Mouse (Mus musculus) ovary, postnatal 10 days (tissue): ENCODE data around the gene Fmnl1.

Source experiments
- DNase-seq: peaks from one replicate; pipeline ENCODE4 v3.0.0; 2022; ENCODE audit warnings: low spot score

The Fmnl1 gene

DNA sequence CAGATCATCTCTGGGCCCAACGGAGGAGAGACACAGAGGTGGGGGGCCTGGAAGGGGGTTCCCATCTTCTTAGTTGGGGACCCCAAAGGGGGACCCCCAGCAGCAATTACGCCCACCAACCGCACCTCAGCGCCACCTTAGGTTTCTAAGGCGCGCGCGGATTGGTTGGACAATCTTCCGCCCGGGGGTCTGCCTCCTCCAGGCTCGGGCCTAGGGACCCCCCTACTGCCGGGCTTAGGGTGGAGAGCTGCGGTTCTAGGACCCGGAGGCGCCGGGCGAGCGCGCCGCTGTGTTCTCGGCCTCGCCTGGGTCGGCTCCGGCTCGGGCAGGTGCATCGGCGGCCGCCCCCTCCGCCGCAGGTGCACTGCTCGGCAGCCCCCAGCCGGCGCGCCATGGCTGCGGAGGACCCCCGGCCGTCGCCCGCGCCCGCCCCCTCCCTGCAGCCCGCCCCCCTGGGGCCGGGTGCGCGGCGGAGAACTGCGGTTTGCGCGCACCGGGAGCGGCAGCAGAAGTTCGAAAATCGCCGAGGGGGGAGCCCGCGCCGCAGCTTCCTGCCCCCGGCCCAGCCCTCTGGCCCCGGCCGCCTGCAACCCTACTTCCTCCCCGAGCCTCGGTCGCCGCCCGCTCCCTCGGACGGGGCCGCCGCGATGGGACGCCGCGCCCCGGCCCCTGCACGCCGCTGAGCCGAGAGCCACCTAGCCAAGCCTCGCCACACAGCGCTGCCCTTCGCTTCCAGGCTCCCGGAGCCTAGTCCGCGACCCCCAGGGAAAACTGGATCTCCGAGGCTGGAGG lies at the start of gene Fmnl1:
Gene Fmnl1, plus strand, starts transcription at position 614 of the 792 bp plus-strand sequence.
- no peak for DNase-seq

DNA sequence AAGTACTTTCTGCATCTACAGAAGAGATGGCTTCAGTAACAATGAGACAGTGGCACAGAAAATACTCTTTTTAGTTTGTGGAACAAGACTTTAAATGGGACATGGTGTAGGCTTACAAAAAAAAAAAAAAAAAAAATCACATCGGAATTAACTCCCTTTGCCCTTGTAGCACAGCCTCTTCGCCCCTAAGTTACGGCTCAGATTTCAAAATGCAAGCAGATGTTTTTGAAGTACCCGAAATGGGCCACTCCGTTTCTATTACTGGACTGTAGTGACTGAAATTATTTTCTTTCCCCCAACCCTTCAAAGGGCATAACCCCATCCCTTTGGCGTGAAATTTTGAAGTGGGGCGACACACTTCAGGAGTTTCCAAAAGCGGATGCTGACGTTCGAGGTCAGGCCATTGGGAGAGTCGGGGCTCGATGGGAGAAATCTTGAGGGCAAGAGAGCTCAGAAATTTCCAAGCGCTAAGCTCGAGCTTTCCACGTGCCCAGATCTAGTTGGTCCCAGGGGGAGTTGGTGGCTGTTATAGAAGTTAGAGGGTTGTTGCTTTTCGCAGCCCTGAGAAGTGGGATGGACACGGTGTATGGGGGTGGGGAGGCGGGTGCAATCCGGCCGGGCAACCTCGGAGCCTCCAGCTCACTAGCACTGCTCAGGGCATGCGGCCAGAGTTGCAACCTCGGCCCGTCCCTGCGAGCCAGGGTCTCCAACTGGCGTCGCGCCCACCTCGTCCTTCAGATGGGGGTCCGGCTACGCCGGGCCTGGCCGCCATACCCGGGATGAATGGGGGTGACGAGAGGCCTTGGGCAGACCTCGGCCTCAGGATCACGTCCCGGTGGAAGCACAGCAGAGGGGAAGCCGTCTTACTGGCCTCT lies 39.0 kb upstream of the Fmnl1 start, which contains the start of gene Hexim2:
Gene Hexim2, plus strand, starts transcription at position 729 of the 875 bp plus-strand sequence.
- peak; percentile 74 for DNase-seq

DNA sequence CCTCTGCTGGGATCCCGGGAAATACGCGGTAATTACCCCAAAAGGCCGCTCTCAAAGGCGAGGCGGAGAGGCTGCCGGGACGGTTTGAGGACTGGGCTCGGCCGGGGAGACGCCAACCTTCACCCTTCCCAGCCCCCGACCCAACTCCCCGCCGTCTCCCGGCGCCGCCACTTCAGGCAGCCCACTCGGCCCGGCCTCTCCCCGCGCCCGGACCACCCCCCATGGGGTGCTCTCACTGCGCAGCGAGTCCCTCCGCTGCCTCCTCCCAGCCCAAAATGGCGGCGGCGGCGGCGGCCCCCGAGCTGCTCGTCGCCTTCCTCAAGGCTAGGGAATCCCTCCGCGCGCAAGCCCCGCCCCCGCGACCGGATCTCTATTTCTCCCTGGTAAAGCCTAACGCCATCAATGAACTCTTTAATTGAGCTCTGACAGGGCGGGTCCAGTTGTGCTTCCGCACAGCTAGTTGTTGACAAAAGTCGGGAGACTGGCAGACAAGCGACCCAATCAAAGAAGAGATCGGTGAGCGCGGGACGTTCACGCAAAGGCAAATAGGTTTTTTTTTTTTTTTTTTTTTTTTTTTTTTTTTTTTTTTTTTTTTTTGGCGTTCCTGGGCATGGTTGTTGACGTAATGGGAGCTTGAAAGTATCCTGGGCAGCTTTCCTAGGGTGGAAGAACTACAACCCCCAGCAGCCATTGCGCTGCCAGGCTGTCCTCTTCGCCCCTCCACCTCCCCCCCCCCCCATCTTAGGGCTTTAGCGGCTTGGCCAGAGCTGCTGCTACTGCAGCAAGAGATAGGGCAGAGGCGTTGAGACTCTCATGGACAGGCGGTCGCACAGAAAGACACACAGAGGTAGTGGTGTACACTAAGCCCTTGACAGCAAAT lies 38.1 kb upstream of the Fmnl1 start:
- DNase-seq = peak; percentile 98

- DNase-seq = no peak
These were observed 37.3 kb upstream of the Fmnl1 start for GRCm38 (mm10) chr11:103133456-103134185.

DNA sequence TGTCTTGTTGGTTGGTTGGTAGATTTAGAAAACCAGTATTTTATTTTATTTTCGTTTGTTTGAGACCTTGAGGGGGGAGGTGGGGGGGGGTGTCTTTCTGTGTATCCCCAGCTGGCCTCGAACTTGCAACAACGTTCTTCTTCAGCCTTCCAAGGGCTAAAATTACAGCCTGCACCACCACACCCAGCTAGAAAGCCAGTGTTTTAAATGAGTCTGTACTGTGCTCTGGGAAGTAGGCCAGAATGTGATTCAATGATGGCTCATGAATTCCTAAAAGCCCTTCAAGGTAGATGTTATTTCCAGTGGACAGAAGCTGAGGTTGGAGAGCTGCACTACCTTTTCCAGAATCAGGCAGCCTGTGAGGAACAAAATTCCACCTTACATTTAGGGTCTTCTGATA lies 36.7 kb upstream of the Fmnl1 start:
- DNase-seq = no peak

DNA sequence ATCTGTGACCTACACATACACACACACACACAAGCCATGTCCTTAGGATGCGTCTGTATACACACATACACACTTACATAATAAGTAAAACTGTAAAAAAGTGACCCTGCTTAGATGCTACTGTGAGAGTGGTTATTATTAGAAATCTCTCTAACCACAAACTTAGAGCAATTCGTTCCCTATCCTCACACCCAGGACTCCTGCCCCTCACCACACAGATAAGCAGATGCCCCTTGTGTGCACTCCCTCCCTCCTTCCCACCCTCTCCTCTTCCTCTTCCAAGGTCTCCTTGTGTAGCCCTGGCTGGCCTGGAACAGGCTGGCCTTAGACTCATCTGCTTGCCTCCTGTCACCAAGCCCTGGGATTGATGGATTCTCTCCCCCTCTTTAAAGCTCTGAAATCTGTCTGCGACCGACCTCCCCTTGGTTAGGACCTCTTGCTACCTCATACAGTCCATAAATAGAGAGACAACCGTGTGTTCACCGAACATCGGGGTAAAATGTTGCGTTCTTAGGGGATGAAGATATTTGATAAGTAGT lies 34.8 kb upstream of the Fmnl1 start:
- no peak for DNase-seq

DNA sequence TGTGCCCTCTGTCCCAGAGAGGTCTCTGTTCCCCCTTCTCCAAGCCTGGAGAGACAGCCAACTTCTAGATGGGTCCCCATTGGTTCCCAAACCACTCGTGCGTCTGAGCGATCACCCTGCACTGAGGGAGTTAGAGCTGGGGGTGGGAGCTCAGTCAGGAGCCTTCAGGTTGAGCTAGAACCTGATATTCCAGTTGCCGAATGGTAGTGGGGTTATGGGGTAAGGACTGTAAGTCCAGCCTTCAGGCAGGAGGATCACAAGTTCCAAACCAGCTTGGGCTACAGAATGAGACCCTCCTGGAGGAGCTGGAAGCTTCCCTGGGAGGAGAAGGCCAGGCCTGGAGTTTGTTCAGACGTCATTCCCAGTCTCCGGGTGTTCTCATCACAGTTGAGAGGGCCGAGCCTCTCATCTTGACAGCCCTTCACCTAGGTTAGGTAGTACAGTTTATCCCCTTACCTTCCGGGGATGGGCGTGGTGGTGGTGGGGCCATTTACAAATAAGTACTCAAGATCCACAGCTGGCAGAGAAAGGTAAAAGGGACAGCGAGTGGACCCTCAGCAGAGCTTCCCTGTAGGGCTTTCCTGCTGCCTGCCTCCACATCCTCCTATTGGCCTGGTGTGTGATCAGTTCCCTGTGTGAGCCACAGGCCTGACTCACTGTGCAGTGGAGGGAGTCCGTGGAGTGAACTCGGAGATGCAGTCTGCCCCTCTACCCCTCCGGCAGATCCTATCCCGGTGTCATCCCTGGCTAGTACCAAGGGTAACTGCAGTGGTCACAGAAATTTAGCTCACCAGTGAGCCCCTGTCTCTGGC lies 30.8 kb upstream of the Fmnl1 start:
- DNase-seq = no peak

DNA sequence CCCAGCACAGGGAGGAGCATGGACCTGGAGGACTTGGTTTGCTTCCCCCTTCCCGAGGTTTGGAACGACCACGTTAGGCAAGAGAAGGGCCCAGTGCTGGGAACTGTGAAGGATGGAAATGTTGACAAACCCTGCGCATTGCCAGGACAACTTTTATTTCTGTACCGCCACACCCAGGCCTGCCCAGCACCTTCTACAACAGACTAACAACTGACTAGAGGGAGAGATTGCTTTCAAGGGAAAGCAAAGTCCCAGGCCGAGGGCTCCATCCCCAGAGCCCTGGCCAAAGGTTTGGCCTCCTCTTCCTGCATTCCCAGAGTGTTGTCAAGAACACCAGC lies 30.2 kb upstream of the Fmnl1 start:
- DNase-seq = no peak

- DNase-seq = peak; percentile 46
These were observed 29.6 kb upstream of the Fmnl1 start for GRCm38 (mm10) chr11:103141101-103141943.

- DNase-seq = no peak
These were observed 29.0 kb upstream of the Fmnl1 start for GRCm38 (mm10) chr11:103141944-103142255.

- DNase-seq = no peak
These were observed 28.3 kb upstream of the Fmnl1 start for GRCm38 (mm10) chr11:103142441-103143182.

- no peak for DNase-seq
These were observed 26.3 kb upstream of the Fmnl1 start for GRCm38 (mm10) chr11:103144309-103145285.

DNA sequence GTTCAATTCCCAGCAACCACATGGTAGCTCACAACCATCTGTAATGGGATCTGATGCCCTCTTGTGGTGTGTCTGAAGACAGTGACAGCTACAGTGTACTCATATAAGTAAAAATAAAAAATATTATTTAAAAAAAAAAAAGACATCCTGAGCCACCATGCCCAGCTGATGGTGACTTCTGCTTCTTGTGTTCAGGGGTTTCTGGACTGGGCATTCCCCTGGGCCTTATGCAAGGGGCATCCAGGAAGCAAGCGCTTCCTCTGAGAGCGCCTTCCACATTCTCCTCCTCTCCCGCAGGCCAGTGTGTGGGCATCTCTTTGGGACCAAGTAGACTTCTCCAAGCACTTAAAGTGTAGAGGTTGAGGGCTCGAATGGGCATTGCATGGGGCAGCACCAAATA lies 24.5 kb upstream of the Fmnl1 start:
- DNase-seq = no peak

DNA sequence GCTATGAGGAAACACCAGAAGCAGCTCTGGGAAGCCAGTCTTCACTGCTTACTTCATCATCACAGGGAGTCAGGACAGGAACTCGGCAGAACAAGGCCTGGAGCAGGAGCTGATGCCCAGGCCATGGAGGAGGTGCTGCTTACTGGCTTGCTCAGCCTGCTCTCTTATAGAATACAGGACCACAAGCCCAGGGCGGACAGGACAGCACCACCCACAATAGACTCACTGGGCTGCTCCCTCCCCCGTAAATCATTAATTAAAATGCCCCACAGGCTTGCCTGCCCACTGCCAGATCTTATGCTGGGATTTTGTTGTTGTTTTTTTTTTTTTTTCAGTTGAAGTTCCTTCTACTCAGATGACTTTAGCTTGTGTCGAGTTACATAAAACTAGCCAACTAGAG lies 23.1 kb upstream of the Fmnl1 start:
- DNase-seq = no peak

- DNase-seq = no peak
These were observed 21.1 kb upstream of the Fmnl1 start for GRCm38 (mm10) chr11:103149771-103150170.

DNA sequence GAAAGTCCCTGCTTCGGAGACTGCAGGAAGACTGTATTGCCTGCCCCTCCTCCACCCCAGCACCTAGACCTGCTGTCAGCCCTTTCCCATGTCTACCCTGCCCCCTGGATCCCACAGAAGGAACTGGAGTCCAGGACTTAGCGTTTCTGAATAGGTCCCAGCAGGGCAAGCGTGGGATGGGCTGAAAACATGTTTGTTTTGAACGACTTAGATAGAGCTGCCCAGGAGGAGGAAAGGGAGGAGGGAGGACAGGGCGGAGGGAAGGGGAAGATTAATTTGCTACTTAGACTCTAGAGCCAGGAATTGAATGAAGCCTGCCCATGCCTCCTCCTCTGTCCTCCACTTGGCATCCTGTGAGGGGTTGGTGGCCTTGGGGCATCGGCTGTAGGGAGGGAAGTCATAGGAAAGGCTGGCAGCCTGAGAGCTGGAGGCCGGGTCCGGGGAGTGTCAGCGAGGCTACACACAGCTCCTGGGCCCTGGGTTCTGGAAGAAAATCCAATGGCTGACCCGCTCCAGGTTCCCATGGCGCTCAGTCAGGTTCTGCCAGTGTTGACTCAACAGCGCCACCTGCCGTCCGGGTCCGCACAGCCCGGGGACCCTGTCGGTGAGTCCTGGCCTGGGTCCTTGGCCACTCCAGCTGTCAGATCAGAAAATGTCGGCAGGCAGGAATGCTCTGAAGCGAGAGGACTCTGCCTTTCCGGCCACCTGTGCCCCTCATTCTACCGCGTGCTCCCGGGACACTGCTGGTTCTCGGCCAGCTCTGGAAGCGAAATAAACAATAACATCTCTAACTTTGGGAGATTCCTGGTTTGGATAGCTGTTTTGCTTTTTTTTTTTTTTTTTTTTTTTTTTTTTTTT lies 12.1 kb upstream of the Fmnl1 start:
- peak; percentile 99 for DNase-seq

- DNase-seq = no peak
These were observed 10.2 kb upstream of the Fmnl1 start for GRCm38 (mm10) chr11:103160738-103161137.
